Mouse (Mus musculus) frontal cortex, postnatal 36 days (tissue): Measurements from ENCODE around the gene Zfp809.

Experiments
- DNase-seq, 2 experiments: peaks; one replicate each; pipeline ENCODE4 v3.0.0; 2022; ENCODE audit warnings: low spot score in 2 of 2

The Zfp809 gene

DNA sequence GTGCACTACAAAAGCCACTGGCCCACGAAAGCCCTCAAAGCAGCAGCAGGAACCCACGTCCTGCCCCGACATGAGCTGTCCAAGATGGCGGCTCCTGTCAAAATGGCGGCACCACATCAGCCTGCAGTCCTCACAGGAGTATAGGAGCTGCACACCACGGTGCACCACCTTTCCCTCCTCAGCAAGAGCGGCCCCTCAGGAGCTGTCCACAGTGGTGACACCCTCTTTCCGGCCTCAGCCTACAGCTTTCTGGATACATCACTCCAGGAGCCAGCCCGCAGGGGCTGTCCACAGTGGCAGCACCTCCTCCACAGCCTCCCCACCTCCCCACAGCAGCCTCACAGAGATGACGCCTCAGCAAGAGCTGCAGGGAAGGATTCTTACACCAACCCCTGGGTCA is 37.1 kb downstream of the Zfp809 start:
- no peak for DNase-seq

DNA sequence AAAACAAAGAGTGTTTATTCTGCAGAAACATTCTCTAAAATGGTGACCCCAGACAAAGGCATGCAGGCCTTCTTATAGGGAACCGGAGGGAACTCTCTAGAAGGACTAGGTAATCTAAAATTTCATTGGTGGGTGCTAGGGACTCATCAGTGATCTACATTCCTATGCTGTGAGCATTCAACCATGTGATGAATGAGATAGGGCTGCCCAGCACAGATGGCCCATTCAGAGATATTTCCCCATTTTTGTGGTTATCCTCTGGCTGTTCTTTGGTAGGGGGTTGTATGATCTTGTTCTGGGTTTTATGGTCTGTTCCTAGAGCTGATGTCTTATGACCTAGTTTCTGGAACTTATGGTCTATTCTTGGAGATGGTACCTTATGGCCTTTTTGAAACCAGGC is 43.4 kb downstream of the Zfp809 start:
- no peak for DNase-seq

GRCm38 (mm10) chr9:22278733-22279132 is 53.2 kb downstream of the Zfp809 start:
- no peak for DNase-seq
